Mouse (Mus musculus) neural tube, embryonic 14.5 days (tissue): Measurements from ENCODE around the gene Tep1. TPM values are rescaled to one million over a fixed set of nuclear protein-coding genes. Genes with fewer than 3 reads are reported as not detected.

Experiments
- ATAC-seq: fragments of 200-750 bp; cut with Nextera tagmentation; 2 replicates; pipeline ENCODE4 v1.8.0; 2017; ENCODE audit warnings: low read depth, mild to moderate bottlenecking, moderate TSS enrichment, moderate library complexity
- H3K27ac ChIP-seq: fragments of 300-500 bp; sonication (generic); 2 replicates; pipeline ENCODE4 v1.5.1; 2014; ENCODE audit warnings: low read depth, mild to moderate bottlenecking, control low read depth, low read length, moderate library complexity, mixed read lengths
- H3K27me3 ChIP-seq: fragments of 300-500 bp; sonication (generic); 2 replicates; pipeline ENCODE4 v1.6.1; 2014; ENCODE audit warnings: low read length; ENCODE audit not compliant: control insufficient read depth, insufficient read depth
- H3K36me3 ChIP-seq: fragments of 300-500 bp; sonication (generic); 2 replicates; pipeline ENCODE4 v1.6.1; 2014; ENCODE audit warnings: low read length, mixed read lengths; ENCODE audit not compliant: control insufficient read depth, insufficient read depth
- H3K4me1 ChIP-seq: fragments of 300-500 bp; sonication (generic); 2 replicates; pipeline ENCODE4 v1.6.1; 2014; ENCODE audit warnings: low read length; ENCODE audit not compliant: control insufficient read depth, insufficient read depth
- H3K4me2 ChIP-seq: fragments of 300-500 bp; sonication (generic); 2 replicates; pipeline ENCODE4 v1.6.1; 2014; ENCODE audit warnings: mild to moderate bottlenecking, low read depth, low read length, control low read depth
- H3K4me3 ChIP-seq: fragments of 300-500 bp; sonication (generic); 2 replicates; pipeline ENCODE4 v1.5.1; 2014; ENCODE audit warnings: low read depth, low read length, control low read depth, mixed read lengths
- H3K9ac ChIP-seq: fragments of 300-500 bp; sonication (generic); replicated peaks from 2 replicates; pipeline ENCODE4 v1.6.1; 2014; ENCODE audit warnings: low read depth, mild to moderate bottlenecking, control low read depth, low read length, mixed read lengths
- H3K9me3 ChIP-seq: fragments of 300-500 bp; sonication (generic); 2 replicates; pipeline ENCODE4 v1.6.1; 2016; ENCODE audit warnings: low read length; ENCODE audit not compliant: control insufficient read depth
- WGBS: fragments of 180-500 bp; shearing (Covaris S2); extraction: QIAGEN DNeasy Blood & Tissue Kit; methylation state at CpG from one replicate; pipeline ENCODE4 v1.1.7; 2014; 5-methylcytosine and 5-hydroxymethylcytosine counted together
- polyA plus RNA-seq: library from polyadenylated mRNA; unstranded; fragments of >200 nt; fragmentation: Nextera tagmentation; extraction: Ambion mirVana; gene quantifications from 2 replicates; pipeline ENCODE4 v1.2.1, GENCODE M21; 2014

Gene Tep1
- polyA plus RNA-seq, 1 experiment from 2014 or later: 3.1 TPM

DNA sequence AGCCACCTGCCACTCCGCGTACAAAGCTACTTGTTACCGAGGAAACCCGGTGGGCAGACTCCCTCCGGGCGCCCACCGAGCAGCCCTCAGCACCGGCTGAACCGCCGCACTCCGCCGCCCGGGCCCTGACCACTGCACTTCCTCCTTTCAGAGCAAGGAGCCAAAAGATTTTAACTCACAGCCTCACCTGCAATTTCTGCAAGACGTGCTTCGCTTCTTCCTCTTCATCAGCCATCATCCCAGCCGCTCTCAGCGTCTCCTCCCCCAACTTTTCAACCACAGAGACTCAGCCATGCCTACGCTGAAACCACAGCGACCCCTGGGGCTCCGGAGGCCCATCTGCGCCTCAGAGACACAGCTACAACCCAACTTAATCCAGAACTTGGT is 85.1 kb downstream of the Tep1 start, which contains the start of gene Ttc5:
Ttc5 (minus strand) TSS at position 269 of the 387 bp plus-strand sequence.
- peak; percentile 96 for ATAC-seq
- H3K4me1 ChIP-seq: peaks cover 7% of the 10 kb centered on the region; the same call in 1 of the 2 replicates
- peak within 1 kb of the TSS; percentile 60 for H3K4me3 ChIP-seq
- under 1% methylated on average over 21 of the region's 21 CpGs for WGBS
- peak within 1 kb of the TSS; percentile 75; the same call in 1 of the 2 replicates for H3K27ac ChIP-seq
- peak within 1 kb of the TSS; percentile 59 for H3K9ac ChIP-seq
- H3K36me3 ChIP-seq: peaks cover 3% of the 10 kb centered on the region; the same call in 1 of the 2 replicates
- peak within 1 kb of the TSS; percentile 51 for H3K4me2 ChIP-seq
- no peaks in the 10 kb centered on the region for H3K9me3 ChIP-seq
- H3K27me3 ChIP-seq: no peaks in the 10 kb centered on the region

DNA sequence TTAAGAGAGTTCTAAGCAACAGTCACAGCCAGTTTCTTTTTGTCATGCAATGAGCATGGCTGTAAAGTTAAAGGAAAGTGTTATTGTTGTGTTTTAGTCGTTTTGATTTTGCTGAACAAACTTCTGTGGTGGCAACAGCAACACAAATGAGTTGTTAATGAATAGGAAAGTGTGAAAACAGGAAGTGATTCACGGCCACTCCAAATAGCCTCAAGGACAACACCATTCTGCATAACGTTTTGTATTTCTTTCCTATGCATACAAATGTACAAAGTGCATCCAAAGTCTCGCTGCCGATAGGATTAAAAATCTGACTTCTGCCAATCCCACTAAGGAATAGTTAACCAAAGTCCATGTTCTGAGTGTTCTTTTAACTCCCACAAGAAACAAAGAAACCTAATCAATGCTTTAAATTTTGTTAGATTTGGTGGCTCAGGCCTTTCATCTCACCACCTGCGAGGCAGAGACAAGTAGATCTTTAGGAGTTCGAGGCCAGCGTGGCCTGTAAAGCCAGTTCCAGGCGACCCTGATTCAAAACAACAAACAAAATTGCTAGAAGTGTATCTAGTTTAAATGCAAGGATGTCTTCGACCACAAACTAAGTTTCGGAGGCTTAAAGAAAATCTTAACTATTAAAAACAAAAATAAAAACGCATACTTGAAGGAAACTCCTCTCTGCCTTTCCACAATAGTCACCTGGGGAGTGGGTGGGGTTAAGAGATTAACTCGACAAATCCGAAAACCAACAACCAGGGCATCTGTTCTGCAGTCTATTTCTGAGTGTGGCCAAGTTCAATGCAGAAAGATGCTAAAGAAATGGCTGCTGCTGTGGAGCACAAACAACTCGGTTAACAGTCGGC is 85.7 kb downstream of the Tep1 start:
- Histone ChIP-seq H3K36me3 (peaks cover 3% of the 10 kb centered on the region; the same call in 1 of the 2 replicates), H3K27me3 (no peaks in the 10 kb centered on the region), H3K4me1 (peaks cover 7% of the 10 kb centered on the region; the same call in 1 of the 2 replicates), H3K4me3 (peak overlapping the region; percentile 60), H3K27ac (peak overlapping the region; percentile 75; the same call in 1 of the 2 replicates), H3K9ac (peak overlapping the region; percentile 59), H3K9me3 (no peaks in the 10 kb centered on the region), H3K4me2 (peak overlapping the region; percentile 51)
- ATAC-seq: no peak
- 29% methylated on average over 16 of the region's 16 CpGs for WGBS

DNA sequence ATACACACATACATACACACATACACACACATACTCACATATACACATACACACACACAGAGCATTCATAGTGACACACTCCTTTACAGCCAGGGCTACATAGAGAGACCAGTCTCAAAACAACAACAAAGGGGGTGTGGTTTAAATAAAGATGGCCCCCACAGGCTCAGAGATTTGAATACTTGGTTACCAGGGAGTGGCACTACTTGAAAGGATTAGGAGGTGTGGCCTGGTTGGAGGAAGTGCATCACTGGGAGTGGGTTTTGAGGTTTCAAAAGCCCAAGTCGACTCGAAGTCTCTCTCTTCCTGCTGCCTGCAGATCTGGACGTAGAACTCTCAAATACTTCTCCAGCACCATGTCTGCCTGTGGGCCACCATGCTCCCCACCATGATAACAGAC is 88.2 kb downstream of the Tep1 start:
- H3K9ac ChIP-seq: no peak overlapping the region
- 98% methylated on average over 3 of the region's 3 CpGs for WGBS
- H3K4me3 ChIP-seq: no peak overlapping the region
- no peaks in the 10 kb centered on the region for H3K9me3 ChIP-seq
- no peaks in the 10 kb centered on the region for H3K27me3 ChIP-seq
- no peak overlapping the region for H3K4me2 ChIP-seq
- H3K27ac ChIP-seq: no peak overlapping the region
- no peak for ATAC-seq
- peaks cover 7% of the 10 kb centered on the region; the same call in 1 of the 2 replicates for H3K4me1 ChIP-seq
- peaks cover 7% of the 10 kb centered on the region; the same call in 1 of the 2 replicates for H3K36me3 ChIP-seq

Other genes starting within 250 kb of the Tep1 start
- gene Olfr745, start 231.2 kb downstream of the Tep1 start, polyA plus RNA-seq: not detected in 2 replicates
- gene Olfr746, start 223.5 kb downstream of the Tep1 start, polyA plus RNA-seq: not detected in 2 replicates
- not detected in 2 replicates for gene Olfr747, start 177.4 kb downstream of the Tep1 start, polyA plus RNA-seq
- not detected in 2 replicates for gene Olfr748, start 163.2 kb downstream of the Tep1 start, polyA plus RNA-seq
- not detected in 2 replicates for gene Olfr749, start 125.5 kb downstream of the Tep1 start, polyA plus RNA-seq
- gene Ttc5, start 85.0 kb downstream of the Tep1 start, polyA plus RNA-seq: 118 and 131 TPM in 2 replicates
- gene Ccnb1ip1, start 62.8 kb downstream of the Tep1 start, polyA plus RNA-seq: not detected in 2 replicates
- 43.7 and 51.5 TPM in 2 replicates for gene Parp2, start 62.7 kb downstream of the Tep1 start, polyA plus RNA-seq
- 1.8 and 2.5 TPM in 2 replicates for gene Klhl33, start 26.9 kb upstream of the Tep1 start, polyA plus RNA-seq
- 110 TPM in 2 replicates for gene Osgep, start 54.3 kb upstream of the Tep1 start, polyA plus RNA-seq
- gene Apex1, start 54.4 kb upstream of the Tep1 start, polyA plus RNA-seq: 166 and 180 TPM in 2 replicates
- gene Pip4p1, start 60.3 kb upstream of the Tep1 start, polyA plus RNA-seq: 68.4 and 98.6 TPM in 2 replicates
- 15.4 and 22.8 TPM in 2 replicates for gene Pnp, start 60.5 kb upstream of the Tep1 start, polyA plus RNA-seq
- not detected in 2 replicates for gene Gm49342, start 74.0 kb upstream of the Tep1 start, polyA plus RNA-seq
- gene Pnp2, start 85.4 kb upstream of the Tep1 start, polyA plus RNA-seq: 0.46 and 0.51 TPM in 2 replicates
- gene Rnase10, start 137.2 kb upstream of the Tep1 start, polyA plus RNA-seq: 0.17 TPM in 1 of 2 replicates, not detected in the other
- not detected in 2 replicates for gene Rnase9, start 171.3 kb upstream of the Tep1 start, polyA plus RNA-seq
- not detected in 2 replicates for gene Rnase11, start 179.6 kb upstream of the Tep1 start, polyA plus RNA-seq
- gene Rnase12, start 187.1 kb upstream of the Tep1 start, polyA plus RNA-seq: not detected in 2 replicates
- gene Olfr750, start 203.9 kb upstream of the Tep1 start, polyA plus RNA-seq: not detected in 2 replicates
- 12.2 and 17.6 TPM in 2 replicates for gene Rnase4, start 220.5 kb upstream of the Tep1 start, polyA plus RNA-seq
- 2.7 and 2.9 TPM in 2 replicates for gene Ang, start 220.6 kb upstream of the Tep1 start, polyA plus RNA-seq
- not detected in 2 replicates for gene Eddm3b, start 243.9 kb upstream of the Tep1 start, polyA plus RNA-seq